Mouse (Mus musculus) embryonic fibroblast, embryonic 13.5 days (primary cell): ENCODE results near the gene Rsf1. TPM values are rescaled to one million over a fixed set of nuclear protein-coding genes. Genes with fewer than 3 reads are reported as not detected.

Source experiments
- H3K27ac ChIP-seq: 2 replicates; pipeline ENCODE4 v1.5.1; 2012; ENCODE audit warnings: low read length, control low read depth, inconsistent platforms; ENCODE audit not compliant: insufficient read depth
- H3K4me1 ChIP-seq: 2 replicates; pipeline ENCODE4 v1.6.1; 2011; ENCODE audit warnings: low read length; ENCODE audit not compliant: control insufficient read depth, insufficient read depth
- H3K4me3 ChIP-seq: 2 replicates; pipeline ENCODE4 v1.5.1; 2011; ENCODE audit warnings: mild to moderate bottlenecking, control low read depth, low read length; ENCODE audit not compliant: insufficient read depth
- CTCF ChIP-seq: IDR thresholded peaks from 2 replicates; pipeline ENCODE4 v1.5.1; 2011; ENCODE audit warnings: mild to moderate bottlenecking, control low read depth, low read length, moderate library complexity, borderline replicate concordance; ENCODE audit not compliant: insufficient read depth
- POLR2A ChIP-seq: IDR thresholded peaks from 2 replicates; pipeline ENCODE4 v1.6.1; 2011; ENCODE audit warnings: low read depth, mild to moderate bottlenecking, control low read depth, low read length, moderate library complexity
- polyA plus RNA-seq: library from polyadenylated mRNA; stranded (reverse); fragments of >200 nt; gene quantifications from 2 replicates; pipeline ENCODE4 v1.2.4, GENCODE M21; 2011; ENCODE audit warnings: low read depth; ENCODE audit not compliant: missing spikeins, insufficient read length

The Rsf1 gene
- polyA plus RNA-seq, 1 experiment, result 24.2 TPM

DNA sequence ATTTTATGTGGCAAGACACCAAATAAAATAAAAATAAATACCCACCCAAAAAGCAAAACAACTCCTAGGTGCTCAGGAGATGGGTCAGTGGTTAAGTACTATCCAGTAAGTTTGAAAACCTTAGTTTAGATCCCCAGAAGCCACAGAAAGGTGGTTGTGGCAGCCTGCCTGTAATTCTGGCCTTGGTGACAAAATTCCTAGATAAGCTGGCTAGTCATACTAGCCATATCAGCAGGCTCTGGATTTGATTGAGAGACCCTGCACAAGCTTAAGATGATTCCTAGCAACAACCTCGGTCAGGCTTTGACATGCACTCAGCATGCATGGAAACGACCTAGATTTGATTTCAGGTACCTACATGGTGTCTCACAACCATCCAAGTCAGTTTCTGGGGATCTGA, 49.7 kb downstream of the Rsf1 start:
- H3K4me3 ChIP-seq, result no peak overlapping the region
- H3K4me1 ChIP-seq, result no peaks in the 10 kb centered on the region
- no peak overlapping the region for H3K27ac ChIP-seq
- no peak for TF ChIP-seq CTCF
- no peak for TF ChIP-seq POLR2A

DNA sequence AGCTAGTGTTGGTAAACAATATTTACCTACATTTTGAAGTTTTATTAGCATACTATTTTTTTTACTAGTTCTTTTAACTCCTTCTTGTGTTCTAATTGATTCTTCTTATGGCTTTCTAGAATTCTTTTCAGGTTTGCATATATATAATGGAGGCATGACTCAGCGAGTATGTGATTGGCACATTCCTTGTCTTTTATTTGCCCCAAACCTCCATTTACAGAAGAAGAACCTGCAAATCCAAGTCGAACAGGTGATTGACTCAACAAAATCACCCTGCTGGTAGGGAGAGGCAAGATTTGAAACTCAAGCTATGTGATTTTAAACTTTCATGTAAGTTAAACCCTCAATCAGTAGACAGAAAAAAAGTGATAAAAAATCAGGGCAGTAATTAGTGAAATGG, 51.6 kb downstream of the Rsf1 start:
- Histone ChIP-seq H3K4me1 (no peaks in the 10 kb centered on the region), H3K4me3 (no peak overlapping the region), H3K27ac (no peak overlapping the region)
- TF ChIP-seq POLR2A (no peak), CTCF (no peak)

DNA sequence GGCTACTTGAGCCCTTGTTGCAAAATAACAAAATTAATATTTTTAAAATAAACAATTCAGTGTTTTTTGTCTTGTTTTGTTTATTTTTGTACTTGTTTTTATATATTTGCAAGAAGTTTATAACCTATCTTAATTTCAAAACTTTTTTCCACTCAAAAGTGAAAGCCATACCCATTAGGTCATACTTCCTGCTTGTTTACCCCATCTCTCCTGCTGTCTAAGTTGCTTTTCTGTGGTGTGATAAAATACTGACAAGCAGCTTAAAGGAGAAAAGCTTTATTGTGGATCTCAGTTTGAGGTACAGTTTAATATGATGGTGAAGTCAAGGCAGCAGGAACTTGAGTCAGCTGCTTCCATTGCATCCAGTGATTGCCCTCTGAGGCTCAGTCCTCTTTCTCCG, 53.2 kb downstream of the Rsf1 start:
- Histone ChIP-seq H3K27ac (no peak overlapping the region), H3K4me1 (no peaks in the 10 kb centered on the region), H3K4me3 (no peak overlapping the region)
- TF ChIP-seq CTCF (no peak), POLR2A (no peak)

DNA sequence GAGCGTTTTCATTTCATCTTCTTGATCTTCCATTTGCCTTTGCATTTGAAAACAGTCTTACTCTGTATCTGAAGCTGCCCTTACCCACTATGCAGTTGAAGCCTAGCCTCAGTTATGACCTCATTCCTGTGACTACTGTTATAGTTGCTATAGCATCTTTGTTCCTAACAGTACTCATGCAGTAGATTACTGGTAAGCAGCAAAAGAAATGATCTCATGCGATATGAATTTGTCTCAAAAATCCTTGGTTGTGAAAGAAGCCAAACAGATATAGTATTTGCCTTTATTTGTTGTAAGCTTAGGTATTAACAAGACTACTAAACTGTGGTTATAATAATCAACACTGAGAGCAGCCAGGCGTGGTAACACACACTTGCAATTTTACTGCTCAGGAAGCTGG, 65.4 kb downstream of the Rsf1 start:
- TF ChIP-seq CTCF (no peak), POLR2A (no peak)
- Histone ChIP-seq H3K27ac (peak overlapping the region; percentile 38), H3K4me1 (peaks cover 4% of the 10 kb centered on the region), H3K4me3 (no peak overlapping the region)

- Histone ChIP-seq H3K27ac (no peak overlapping the region), H3K4me1 (peaks cover 4% of the 10 kb centered on the region), H3K4me3 (no peak overlapping the region)
- TF ChIP-seq CTCF, result no peak
- no peak for TF ChIP-seq POLR2A
Measured at GRCm38 (mm10) chr7:97647656-97648055, 68.0 kb downstream of the Rsf1 start.

DNA sequence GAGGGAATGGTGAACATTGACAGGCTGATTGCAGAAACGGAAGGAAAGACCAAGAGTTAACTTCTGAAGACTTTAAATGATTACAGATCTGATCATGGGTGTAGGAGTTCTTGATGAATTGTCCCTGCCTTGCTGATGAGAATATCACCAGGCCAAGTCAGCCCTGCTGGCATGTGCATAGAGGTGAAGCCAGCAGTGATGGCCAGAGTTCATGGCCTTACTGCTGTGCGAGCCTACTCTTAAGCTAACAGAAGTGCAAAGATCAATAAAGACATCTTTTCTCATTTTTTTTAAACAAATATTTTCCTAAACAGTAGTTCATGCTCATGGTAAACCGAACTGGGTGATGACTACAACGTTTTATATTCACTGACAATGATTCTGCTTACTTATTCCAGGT, 71.0 kb downstream of the Rsf1 start:
- Histone ChIP-seq H3K27ac (no peak overlapping the region), H3K4me1 (peaks cover 2% of the 10 kb centered on the region; the same call in 1 of the 2 replicates), H3K4me3 (no peak overlapping the region)
- TF ChIP-seq POLR2A, result no peak
- no peak for TF ChIP-seq CTCF

DNA sequence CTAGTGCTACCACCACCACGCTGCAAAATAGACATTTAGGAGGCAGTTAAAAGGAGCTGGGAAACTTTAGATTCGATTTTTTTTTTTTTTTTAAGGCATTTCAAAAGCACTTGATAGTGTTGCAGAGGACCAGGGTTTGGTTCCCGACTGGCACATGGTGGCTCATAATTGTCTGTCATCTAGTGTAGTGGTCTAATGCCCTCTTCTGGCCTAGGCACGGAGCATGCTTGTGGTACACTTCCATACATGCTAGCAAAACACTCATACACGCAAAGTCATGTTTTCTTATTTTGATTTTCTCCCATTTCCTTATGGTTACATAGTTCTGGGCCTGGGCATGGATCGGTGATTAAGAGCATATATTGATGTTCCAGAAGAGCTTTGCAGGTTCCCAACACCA, 76.5 kb downstream of the Rsf1 start:
- H3K27ac ChIP-seq, result no peak overlapping the region
- H3K4me3 ChIP-seq, result no peak overlapping the region

GRCm38 (mm10) chr7:97661634-97662033, 81.9 kb downstream of the Rsf1 start:
- H3K4me3 ChIP-seq, result no peak overlapping the region
- H3K27ac ChIP-seq, result no peak overlapping the region
- TF ChIP-seq POLR2A (no peak), CTCF (no peak)
- H3K4me1 ChIP-seq, result no peaks in the 10 kb centered on the region

More for the DNA sequence above, 76.5 kb downstream of the Rsf1 start:
- H3K4me1 ChIP-seq, result no peaks in the 10 kb centered on the region
- no peak for TF ChIP-seq CTCF
- TF ChIP-seq POLR2A, result no peak

- Histone ChIP-seq H3K4me3 (no peak overlapping the region), H3K27ac (no peak overlapping the region), H3K4me1 (no peaks in the 10 kb centered on the region)
- TF ChIP-seq CTCF, result no peak
- no peak for TF ChIP-seq POLR2A
Measured at GRCm38 (mm10) chr7:97679239-97679638, 99.5 kb downstream of the Rsf1 start.

GRCm38 (mm10) chr7:97687831-97688230, 108.1 kb downstream of the Rsf1 start:
- TF ChIP-seq POLR2A, result no peak
- no peak for TF ChIP-seq CTCF
- Histone ChIP-seq H3K4me1 (no peaks in the 10 kb centered on the region), H3K27ac (no peak overlapping the region), H3K4me3 (no peak overlapping the region)

GRCm38 (mm10) chr7:97695441-97695840, 115.8 kb downstream of the Rsf1 start:
- TF ChIP-seq POLR2A, result no peak
- no peak for TF ChIP-seq CTCF
- Histone ChIP-seq H3K4me3 (no peak overlapping the region), H3K27ac (no peak overlapping the region), H3K4me1 (no peaks in the 10 kb centered on the region; the same call in 1 of the 2 replicates)
